Mouse (Mus musculus): ENCODE results near the gene 2310003L06Rik.

The 2310003L06Rik gene

DNA sequence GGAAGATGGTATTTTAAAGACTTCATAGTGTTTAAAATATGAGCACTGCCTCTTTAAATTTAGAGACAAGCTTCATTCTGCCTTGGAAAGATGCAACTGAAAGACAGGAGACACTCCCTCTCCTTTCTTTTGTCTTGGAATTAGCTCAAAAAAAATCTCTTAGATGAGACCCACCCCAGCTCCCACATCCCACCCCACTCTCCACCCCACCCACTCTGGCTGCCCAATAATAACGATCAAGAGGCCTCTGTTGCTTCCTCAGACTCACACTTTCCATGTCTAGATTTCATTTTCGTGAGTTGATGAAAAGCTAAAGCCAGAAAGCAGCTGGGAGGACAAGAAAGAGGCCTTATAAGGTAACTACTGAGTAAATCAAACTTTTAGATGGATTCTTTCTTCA lies at the start of gene 2310003L06Rik, which contains the start of gene Gm28434:
Gene 2310003L06Rik (plus strand): TSS at position 259 of the 400 bp plus-strand sequence.
Gene Gm28434 (plus strand): TSS at position 317 of the 400 bp plus-strand sequence.
- no peak for DNase-seq

DNA sequence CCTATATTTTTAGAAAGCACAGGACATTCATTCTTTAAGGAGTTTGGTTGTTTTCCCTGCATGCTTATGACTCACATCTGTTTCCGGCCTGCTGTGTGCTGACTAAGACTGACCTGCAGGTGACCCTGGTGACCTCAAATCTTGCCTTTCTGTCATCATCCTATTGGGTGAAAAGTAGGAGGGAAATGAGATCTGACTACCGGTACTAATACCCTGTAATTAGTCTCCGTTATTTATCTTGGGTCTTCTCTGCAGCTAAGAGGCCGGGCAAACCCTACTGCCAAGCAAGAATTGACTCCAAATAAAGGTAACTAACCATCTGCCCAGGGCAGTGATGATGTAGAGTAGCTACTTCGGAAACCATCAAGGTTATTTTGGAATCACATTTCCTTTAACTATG lies 43.9 kb upstream of the 2310003L06Rik start, which contains the start of gene Csn3:
Gene Csn3 (plus strand): TSS at position 208 of the 400 bp plus-strand sequence.
- no peak for DNase-seq

DNA sequence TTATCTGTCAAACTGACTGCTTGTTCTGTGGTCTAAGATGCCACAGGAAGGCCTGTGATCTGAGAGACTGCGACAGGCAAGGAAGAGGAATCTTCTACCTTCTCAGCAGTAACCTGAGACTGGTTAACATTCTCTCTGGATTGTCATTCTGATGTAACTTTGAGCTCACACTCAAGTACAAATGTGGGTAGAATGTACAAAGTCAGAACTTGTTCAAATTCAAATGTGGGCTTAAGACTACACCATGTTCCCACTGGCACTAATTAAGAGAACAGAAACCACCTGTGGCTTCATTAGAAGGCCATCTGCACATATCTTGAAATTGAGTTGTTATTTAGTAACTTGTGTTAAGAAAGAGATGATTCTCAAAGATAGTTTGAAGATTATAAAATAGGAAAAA lies 37.7 kb upstream of the 2310003L06Rik start:
- DNase-seq = no peak

DNA sequence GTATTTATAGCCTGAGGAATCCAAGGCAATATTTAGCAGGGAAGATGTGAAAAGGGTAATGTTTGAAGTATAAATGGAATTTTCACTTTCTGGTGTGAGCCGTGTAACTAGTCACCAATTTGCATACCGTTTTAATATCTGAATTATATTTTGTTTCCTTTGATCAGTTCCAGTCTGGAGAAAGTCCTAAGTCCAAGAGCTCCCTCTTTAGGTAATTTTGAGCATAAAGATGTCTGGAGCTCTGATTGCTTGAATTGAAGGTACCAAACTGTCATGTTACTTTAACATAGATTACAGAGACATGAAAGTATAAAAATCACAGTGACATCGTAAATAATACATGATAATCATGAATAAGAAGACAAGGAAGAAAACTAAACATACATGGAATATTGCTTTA lies 28.5 kb upstream of the 2310003L06Rik start:
- no peak for DNase-seq

DNA sequence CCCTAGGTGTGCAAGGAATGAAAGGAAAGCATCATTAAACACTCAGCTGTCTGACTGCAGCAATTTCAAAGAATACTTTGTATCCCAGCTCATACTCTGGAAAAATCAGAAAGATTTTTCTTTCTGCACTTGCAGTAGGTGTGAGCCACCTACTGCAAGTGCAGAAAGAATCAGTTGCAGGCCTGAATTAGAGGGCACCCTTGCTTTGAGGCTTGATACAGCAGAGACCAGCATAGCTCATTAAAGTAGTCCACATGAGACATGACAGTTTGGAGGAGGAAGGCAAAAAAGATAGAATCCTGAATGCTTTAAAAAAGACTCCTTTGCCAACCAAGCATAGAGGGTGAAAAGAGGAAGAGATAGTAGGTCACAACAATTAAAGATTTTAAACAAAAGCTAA lies 26.7 kb upstream of the 2310003L06Rik start:
- no peak for DNase-seq

DNA sequence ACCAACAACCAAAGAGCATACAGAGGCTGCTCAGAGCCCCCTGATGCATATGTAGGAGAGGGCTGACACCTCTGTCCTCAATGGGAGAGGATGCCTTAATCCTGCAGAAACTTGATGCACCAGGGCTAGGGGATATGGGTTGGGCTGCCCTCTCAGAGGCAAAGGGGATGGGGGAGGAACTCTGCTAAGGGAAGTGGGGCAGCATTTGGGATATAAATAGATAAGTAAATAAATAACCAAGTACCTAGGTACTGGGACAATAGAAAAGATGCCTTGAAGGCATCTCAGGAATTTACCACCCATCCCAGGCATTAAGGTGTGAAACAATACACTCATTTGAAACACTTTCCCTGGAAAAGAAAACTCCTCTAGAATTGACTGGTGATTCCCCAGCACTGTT lies 17.4 kb upstream of the 2310003L06Rik start:
- no peak for DNase-seq

DNA sequence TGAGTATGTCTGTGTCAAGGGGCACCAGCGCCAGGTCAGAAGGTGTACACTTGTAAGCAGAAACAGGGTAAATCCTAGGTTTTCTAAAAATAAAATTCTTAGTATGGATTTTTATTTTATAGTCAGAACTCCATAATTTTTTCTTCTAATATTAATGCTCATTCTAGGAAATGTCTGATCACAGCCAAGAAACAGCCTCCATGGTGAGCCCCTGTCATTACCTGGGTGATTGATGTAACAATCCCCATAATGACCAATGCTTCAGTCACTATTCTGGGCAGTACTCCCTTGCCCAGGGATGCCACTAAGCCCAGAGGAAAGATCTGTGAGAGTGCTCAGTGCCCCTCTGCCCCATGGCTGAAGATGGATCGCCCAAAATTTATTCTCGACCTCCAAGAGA lies 9.9 kb downstream of the 2310003L06Rik start, which contains the start of gene Cabs1:
Gene Cabs1 (plus strand): TSS at position 301 of the 400 bp plus-strand sequence.
- DNase-seq = no peak

DNA sequence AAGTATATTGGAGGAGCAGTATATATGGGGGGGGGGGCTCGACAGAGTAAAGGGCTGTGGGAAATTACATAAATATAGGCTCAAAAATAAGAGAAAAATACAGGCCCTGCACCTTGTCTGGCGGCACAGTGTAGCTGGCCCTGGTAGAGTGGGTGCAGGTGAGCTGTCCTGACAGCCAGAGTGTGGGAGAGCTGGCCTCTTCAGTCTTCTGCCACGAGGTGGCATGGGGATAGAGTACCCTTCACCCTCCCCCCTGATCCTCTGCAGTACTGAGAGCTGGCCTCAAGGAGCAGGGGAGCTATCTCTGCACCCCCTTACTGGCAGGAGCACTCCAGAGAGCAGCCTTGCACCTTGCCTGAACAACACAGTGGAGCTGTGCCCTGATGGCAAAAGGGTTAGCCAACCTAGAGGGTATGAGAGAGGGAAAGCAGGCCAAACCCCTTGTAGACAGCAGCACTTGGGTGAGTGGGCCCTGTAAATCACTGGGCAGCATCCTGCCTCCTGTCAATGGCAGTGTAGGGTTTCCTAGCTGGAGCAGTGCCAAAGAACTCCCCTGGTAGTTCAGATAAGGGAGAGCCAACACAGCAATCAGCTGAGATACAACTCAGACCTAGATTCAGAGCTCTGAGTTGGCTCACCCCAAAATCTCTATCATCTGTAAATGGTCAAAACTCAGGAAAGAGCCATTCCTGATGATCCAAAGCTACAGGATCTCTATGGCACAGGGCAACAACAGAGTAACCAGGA lies 13.4 kb downstream of the 2310003L06Rik start:
- DNase-seq = no peak

DNA sequence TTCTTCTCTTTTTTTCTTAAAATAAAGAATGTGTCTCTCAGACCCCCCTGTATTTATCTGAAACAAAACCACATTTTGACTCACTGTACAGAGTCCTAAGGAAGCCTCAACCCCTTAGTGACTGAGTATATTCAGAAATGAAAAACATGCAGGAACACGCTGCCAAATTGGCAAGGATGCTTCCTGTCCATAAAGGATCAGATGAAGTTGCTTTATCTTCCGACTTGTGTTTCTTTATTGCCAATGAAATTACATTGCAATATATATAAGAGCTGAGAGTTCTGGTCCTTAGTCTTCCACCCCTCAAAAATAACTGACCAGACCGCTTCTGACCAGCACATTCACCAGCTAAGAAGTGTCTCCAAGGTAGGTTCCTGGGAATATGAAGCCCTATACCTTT lies 33.0 kb downstream of the 2310003L06Rik start, which contains the start of gene Smr3a:
Gene Smr3a (plus strand): TSS at position 301 of the 400 bp plus-strand sequence.
- DNase-seq = no peak

DNA sequence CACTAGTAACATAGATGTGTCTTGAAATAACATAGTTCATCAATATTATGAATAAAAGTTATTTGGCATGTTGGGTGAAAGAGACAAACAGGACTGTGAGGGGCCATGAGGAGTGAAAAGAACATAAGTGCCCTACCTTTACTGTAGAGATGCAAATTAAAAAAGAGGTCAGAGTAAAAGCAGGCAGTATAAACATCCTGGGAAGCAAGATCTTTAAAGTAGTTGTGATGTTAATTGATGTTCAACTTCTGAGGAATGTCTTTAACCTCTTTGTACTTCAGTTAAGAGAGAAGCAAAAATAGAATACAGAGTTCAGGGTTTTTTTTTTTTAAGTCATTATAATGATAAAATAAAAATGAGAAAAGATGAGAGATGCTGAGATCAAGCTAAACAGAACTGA lies 36.0 kb downstream of the 2310003L06Rik start:
- no peak for DNase-seq
